ENCODE assay signal across 25 mouse cellular contexts in genomic region chr6:17811531-17811930, GRCm38 (mm10).
DNase-seq lines count a peak whose midpoint lies in the region; ATAC-seq and TF ChIP-seq lines count a peak whose summit lies in the region.
"Had no signal": no experiment of that assay in that cellular context is flagged by ENCODE, and none has a peak within 500 bp of the region (broad histone marks: within the 10 kb centered on the region; RNA-seq: fewer than 3 reads in every experiment).

No protein-coding gene starts in this region.

- H3K4me3 ChIP-seq in intestine, embryonic 14.5 days (ENCODE audit: low read depth, low read length) = no peak overlapping the region
- H3K4me3 ChIP-seq in intestine, postnatal 0 days (ENCODE audit: low read depth, low read length) = no peak overlapping the region
- H3K4me3 ChIP-seq: embryonic facial prominence, embryonic 12.5 days; embryonic facial prominence, embryonic 15.5 days; gastrocnemius, adult 2 months; heart, embryonic 10.5 days; hindbrain, embryonic 12.5 days; hindbrain, embryonic 15.5 days had no signal

- H3K27me3 ChIP-seq in intestine, embryonic 14.5 days (replicated peaks; ENCODE audit: control insufficient read depth, insufficient read depth, low read length) = no peaks in the 10 kb centered on the region
- H3K27me3 ChIP-seq in intestine, postnatal 0 days (replicated peaks; ENCODE audit: control insufficient read depth, insufficient read depth, low read length) = no peaks in the 10 kb centered on the region
- H3K27me3 ChIP-seq: CH12.LX; embryonic facial prominence, embryonic 12.5 days; embryonic facial prominence, embryonic 15.5 days; hindbrain, embryonic 12.5 days; hindbrain, embryonic 15.5 days had no signal

- H3K4me2 ChIP-seq in intestine, embryonic 14.5 days (ENCODE audit: low read length) = no peak overlapping the region
- H3K4me2 ChIP-seq in intestine, postnatal 0 days (replicated peaks; ENCODE audit: low read depth) = no peak overlapping the region
- H3K4me2 ChIP-seq: embryonic facial prominence, embryonic 12.5 days; embryonic facial prominence, embryonic 15.5 days; hindbrain, embryonic 12.5 days; hindbrain, embryonic 15.5 days had no signal

- peaks cover under 1% of the 10 kb centered on the region; the same call in 1 of the 2 replicates for H3K4me1 ChIP-seq in intestine, embryonic 14.5 days (replicated peaks; ENCODE audit: control insufficient read depth, insufficient read depth, low read length)
- H3K4me1 ChIP-seq in intestine, postnatal 0 days (replicated peaks; ENCODE audit: control insufficient read depth, insufficient read depth, low read length) = 0 out of 2 replicates have a peak, but pooled peaks cover 10% of the 10 kb centered on the region
- H3K4me1 ChIP-seq: embryonic facial prominence, embryonic 15.5 days had no signal

- no peak for TF ChIP-seq CTCF in intestine, postnatal 0 days (IDR thresholded peaks at IDR 0.05; ENCODE audit: low read depth)

- no peak overlapping the region for H3K27ac ChIP-seq in intestine, embryonic 14.5 days (ENCODE audit: low read depth)
- no peak overlapping the region for H3K27ac ChIP-seq in intestine, postnatal 0 days (ENCODE audit: low read depth, low read length)
- H3K27ac ChIP-seq: embryonic facial prominence, embryonic 12.5 days; embryonic facial prominence, embryonic 15.5 days; gastrocnemius, adult 2 months; heart, embryonic 10.5 days; hindbrain, embryonic 12.5 days; hindbrain, embryonic 15.5 days had no signal

- no peaks in the 10 kb centered on the region for H3K9me3 ChIP-seq in intestine, embryonic 14.5 days (ENCODE audit: control insufficient read depth, low read length)
- no peaks in the 10 kb centered on the region for H3K9me3 ChIP-seq in intestine, postnatal 0 days (ENCODE audit: control insufficient read depth)
- H3K9me3 ChIP-seq: embryonic facial prominence, embryonic 12.5 days; embryonic facial prominence, embryonic 15.5 days; G1E; heart, embryonic 10.5 days; hindbrain, embryonic 12.5 days; hindbrain, embryonic 15.5 days had no signal

- DNase-seq in kidney, adult 9 months = peak; percentile 12
- DNase-seq in kidney, postnatal 36 days = no peak
- DNase-seq in intestine, embryonic 14.5 days (ENCODE audit: low spot score) = no peak
- DNase-seq in spleen, postnatal 10 days (ENCODE audit: low spot score in 2 of 2) = no peak
- no peak for DNase-seq in cerebellum, postnatal 10 days
- DNase-seq: adrenal gland, adult 8-10 months; adrenal gland, postnatal 25 days; B cell, adult 2 months; cerebellum, adult 11-12 months; cerebellum, adult 9-10 months; cerebellum, postnatal 25 days; forebrain, postnatal 0 days; gastrocnemius, adult 2 months; gastrocnemius, postnatal 14 days; heart, adult 11 months; kidney, adult 11 months had no signal

- ATAC-seq in intestine, embryonic 14.5 days (replicated peaks; ENCODE audit: low FRiP score, low TSS enrichment, low read depth) = peak; percentile 70; the same call in 1 of the 2 replicates
- peak; percentile 86 for ATAC-seq in intestine, postnatal 0 days
- ATAC-seq: forebrain, embryonic 14.5 days; forebrain, postnatal 0 days had no signal

- no peaks in the 10 kb centered on the region for H3K36me3 ChIP-seq in intestine, embryonic 14.5 days (ENCODE audit: control insufficient read depth, insufficient read depth, low read length)
- H3K36me3 ChIP-seq in intestine, postnatal 0 days (ENCODE audit: control insufficient read depth, insufficient read depth) = no peaks in the 10 kb centered on the region
- H3K36me3 ChIP-seq: embryonic facial prominence, embryonic 12.5 days; embryonic facial prominence, embryonic 15.5 days; heart, embryonic 10.5 days; hindbrain, embryonic 12.5 days; hindbrain, embryonic 15.5 days had no signal

- no peak overlapping the region for H3K9ac ChIP-seq in intestine, embryonic 14.5 days (ENCODE audit: low read length)
- no peak overlapping the region for H3K9ac ChIP-seq in intestine, postnatal 0 days (ENCODE audit: low read depth, low read length)
- H3K9ac ChIP-seq: embryonic facial prominence, embryonic 12.5 days; embryonic facial prominence, embryonic 15.5 days; forebrain, postnatal 0 days; hindbrain, embryonic 12.5 days; hindbrain, embryonic 15.5 days had no signal
